Mouse (Mus musculus) hindbrain, embryonic 12.5 days (tissue): ENCODE data around the gene Acaa1b. TPM values are rescaled to one million over a fixed set of nuclear protein-coding genes. Genes with fewer than 3 reads are reported as not detected.

Experiments
- ATAC-seq: fragments of 200-750 bp; cut with Nextera tagmentation; 2 replicates; pipeline ENCODE4 v1.8.0; 2017; ENCODE audit warnings: moderate TSS enrichment; ENCODE audit not compliant: low FRiP score
- H3K27ac ChIP-seq: fragments of 300-500 bp; sonication (generic); 2 replicates; pipeline ENCODE4 v1.5.1; 2016; ENCODE audit warnings: mild to moderate bottlenecking
- H3K27me3 ChIP-seq: fragments of 300-500 bp; sonication (generic); 2 replicates; pipeline ENCODE4 v1.6.1; 2016; ENCODE audit warnings: mild to moderate bottlenecking
- H3K36me3 ChIP-seq: fragments of 300-500 bp; sonication (generic); 2 replicates; pipeline ENCODE4 v1.6.1; 2016; ENCODE audit warnings: mild to moderate bottlenecking
- H3K4me1 ChIP-seq: fragments of 300-500 bp; sonication (generic); 2 replicates; pipeline ENCODE4 v1.6.1; 2016
- H3K4me2 ChIP-seq: fragments of 300-500 bp; sonication (generic); replicated peaks from 2 replicates; pipeline ENCODE4 v1.6.1; 2016; ENCODE audit warnings: mild to moderate bottlenecking
- H3K4me3 ChIP-seq: fragments of 300-500 bp; sonication (generic); 2 replicates; pipeline ENCODE4 v1.5.1; 2016; ENCODE audit warnings: mild to moderate bottlenecking
- H3K9ac ChIP-seq: fragments of 300-500 bp; sonication (generic); 2 replicates; pipeline ENCODE4 v1.6.1; 2016; ENCODE audit warnings: mild to moderate bottlenecking, moderate library complexity
- H3K9me3 ChIP-seq: fragments of 300-500 bp; sonication (generic); replicated peaks from 2 replicates; pipeline ENCODE4 v1.6.1; 2016; ENCODE audit warnings: mild to moderate bottlenecking
- WGBS: fragments of 180-500 bp; shearing (Covaris S2); methylation state at CpG from one replicate; pipeline ENCODE4 v1.1.7; 2016; 5-methylcytosine and 5-hydroxymethylcytosine counted together
- polyA plus RNA-seq: library from polyadenylated mRNA; unstranded; fragments of >200 nt; fragmentation: Nextera tagmentation; extraction: Ambion mirVana; gene quantifications from 2 replicates; pipeline ENCODE4 v1.2.1, GENCODE M21; 2016

Gene Acaa1b
- polyA plus RNA-seq, 1 experiment from 2014 or later: 1.2 TPM

DNA sequence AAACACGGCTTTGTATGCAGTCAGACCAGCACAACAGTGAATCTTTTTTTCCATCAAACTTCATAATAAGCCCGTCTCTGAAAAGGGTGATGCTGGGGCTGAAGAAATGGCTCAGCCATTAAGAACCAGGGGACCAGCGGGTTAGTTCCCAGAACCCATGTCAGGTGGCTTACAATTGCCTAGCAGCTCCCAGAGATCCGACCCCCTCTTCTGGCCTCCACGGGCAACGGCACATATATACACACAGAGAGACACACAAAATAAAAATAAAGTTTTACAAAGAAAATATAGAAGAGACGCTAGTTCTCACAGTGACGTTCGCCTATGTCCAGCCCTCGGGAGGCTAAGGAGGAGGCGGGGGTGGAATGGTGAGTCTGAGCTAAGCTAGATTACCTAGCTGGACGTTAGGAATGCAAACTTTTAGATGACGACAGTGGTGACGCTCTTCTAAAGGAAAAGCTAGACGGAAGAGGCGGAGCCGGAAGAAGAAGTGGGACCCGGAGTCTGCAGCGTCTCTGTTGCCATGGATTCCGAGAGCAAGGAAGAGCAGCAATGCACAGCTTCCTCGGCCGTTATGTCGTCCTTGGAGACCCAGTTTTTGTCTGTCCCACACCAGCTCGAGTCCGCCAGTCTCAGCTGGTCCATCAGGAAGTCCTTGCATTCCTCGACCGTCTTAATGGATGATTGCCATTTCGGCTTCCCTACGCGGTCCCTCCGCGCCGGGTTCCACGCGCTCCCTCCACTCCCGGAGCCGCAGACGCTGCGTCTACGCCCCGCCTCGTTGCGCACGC, 54.7 kb downstream of the Acaa1b start, which contains the start of gene Dlec1:
Gene Dlec1, plus strand, starts transcription at position 487 of the 791 bp plus-strand sequence.
- Histone ChIP-seq H3K4me3 (peak within 1 kb of the TSS; percentile 52), H3K9ac (peak within 1 kb of the TSS; percentile 28), H3K27ac (no peak within 1 kb of the TSS), H3K36me3 (no peaks in the 10 kb centered on the region), H3K4me1 (peaks cover 9% of the 10 kb centered on the region), H3K4me2 (peak within 1 kb of the TSS; percentile 60), H3K9me3 (no peaks in the 10 kb centered on the region), H3K27me3 (peaks cover 9% of the 10 kb centered on the region)
- ATAC-seq: peak; percentile 77
- WGBS: 3% methylated on average over 44 of the region's 44 CpGs

GRCm38 (mm10) chr9:119100177-119100898, 56.6 kb downstream of the Acaa1b start:
- Histone ChIP-seq H3K27ac (no peak overlapping the region), H3K4me1 (peaks cover 9% of the 10 kb centered on the region), H3K27me3 (peaks cover 13% of the 10 kb centered on the region), H3K9ac (no peak overlapping the region), H3K36me3 (no peaks in the 10 kb centered on the region), H3K9me3 (no peaks in the 10 kb centered on the region), H3K4me3 (no peak overlapping the region), H3K4me2 (no peak overlapping the region)
- 17% methylated on average over 15 of the region's 15 CpGs for WGBS
- no peak for ATAC-seq

Other genes with a start within 250 kb of the Acaa1b start
- gene Ctdspl, start 230.6 kb downstream of the Acaa1b start, polyA plus RNA-seq: 8.1 and 11.7 TPM in 2 replicates
- gene Vill, start 104.3 kb downstream of the Acaa1b start, polyA plus RNA-seq: 13.8 and 14.9 TPM in 2 replicates
- gene Plcd1, start 63.6 kb downstream of the Acaa1b start, polyA plus RNA-seq: 33.7 and 35.6 TPM in 2 replicates
- 1.4 and 1.9 TPM in 2 replicates for gene Dlec1, start 54.6 kb downstream of the Acaa1b start, polyA plus RNA-seq
- not detected in 2 replicates for gene Gm47289, start 2.1 kb upstream of the Acaa1b start, polyA plus RNA-seq
- 0.12 TPM in 1 of 2 replicates, not detected in the other for gene Slc22a13, start 52.0 kb upstream of the Acaa1b start, polyA plus RNA-seq
- gene Oxsr1, start 165.3 kb upstream of the Acaa1b start, polyA plus RNA-seq: 18.9 and 19.6 TPM in 2 replicates
- 82.4 and 87.1 TPM in 2 replicates for gene Acaa1a, start 182.6 kb upstream of the Acaa1b start, polyA plus RNA-seq
- 6.3 and 7.6 TPM in 2 replicates for gene Myd88, start 184.3 kb upstream of the Acaa1b start, polyA plus RNA-seq
- gene Xylb, start 200.3 kb upstream of the Acaa1b start, polyA plus RNA-seq: 4.7 and 4.9 TPM in 2 replicates
- not detected in 2 replicates for gene Slc22a14, start 208.5 kb upstream of the Acaa1b start, polyA plus RNA-seq
- gene Acvr2b, start 245.0 kb upstream of the Acaa1b start, polyA plus RNA-seq: 86.6 and 97.4 TPM in 2 replicates